ENCODE assay signal across 9 mouse cellular contexts in genomic region chr2:166691602-166692509, GRCm38 (mm10). TPM values are rescaled to one million over a fixed set of nuclear protein-coding genes. Genes with fewer than 3 reads are reported as not detected.
DNase-seq lines count a peak whose midpoint lies in the region; ATAC-seq and TF ChIP-seq lines count a peak whose summit lies in the region.
"Had no signal": no experiment of that assay in that cellular context is flagged by ENCODE, and none has a peak within 500 bp of the region (broad histone marks: within the 10 kb centered on the region; RNA-seq: fewer than 3 reads in every experiment).

No protein-coding gene starts in this region.

- peak; percentile 81 for ATAC-seq in forebrain, embryonic 15.5 days (replicated peaks)
- peak; percentile 86 for ATAC-seq in midbrain, postnatal 0 days (ENCODE audit: low FRiP score)
- ATAC-seq in intestine, embryonic 15.5 days = no peak

- H3K4me3 ChIP-seq in forebrain, embryonic 15.5 days = no peak overlapping the region
- H3K4me3 ChIP-seq in layer of hippocampus, adult 2 months = no peak overlapping the region
- no peak overlapping the region for H3K4me3 ChIP-seq in midbrain, postnatal 0 days (ENCODE audit: low read depth, low read length)
- H3K4me3 ChIP-seq in intestine, embryonic 15.5 days (replicated peaks) = no peak overlapping the region
- H3K4me3 ChIP-seq: myocyte had no signal

- H3K27ac ChIP-seq in forebrain, embryonic 15.5 days (replicated peaks) = peak overlapping the region; percentile 82
- peak overlapping the region; percentile 81 for H3K27ac ChIP-seq in layer of hippocampus, adult 2 months
- H3K27ac ChIP-seq in midbrain, postnatal 0 days (ENCODE audit: low read depth, low read length) = peak overlapping the region; percentile 68
- no peak overlapping the region for H3K27ac ChIP-seq in intestine, embryonic 15.5 days

- TF ChIP-seq CTCF in layer of hippocampus, adult 2 months (conservative IDR thresholded peaks at IDR 0.05) = peak; percentile 34
- no peak for TF ChIP-seq CTCF in midbrain, postnatal 0 days (IDR thresholded peaks at IDR 0.05)

- peak overlapping the region; percentile 1; the same call in 1 of the 2 replicates for H3K4me2 ChIP-seq in forebrain, embryonic 15.5 days (replicated peaks)
- H3K4me2 ChIP-seq in midbrain, postnatal 0 days (ENCODE audit: low read depth, low read length, poor library complexity, severe bottlenecking) = no peak overlapping the region
- no peak overlapping the region for H3K4me2 ChIP-seq in intestine, embryonic 15.5 days (replicated peaks)

- H3K4me1 ChIP-seq in forebrain, embryonic 15.5 days = peaks cover 35% of the 10 kb centered on the region
- peaks cover 3% of the 10 kb centered on the region; the same call in 1 of the 2 replicates for H3K4me1 ChIP-seq in midbrain, postnatal 0 days (ENCODE audit: insufficient read depth, low read length)
- no peaks in the 10 kb centered on the region for H3K4me1 ChIP-seq in intestine, embryonic 15.5 days (replicated peaks)

- 33% methylated on average over 23 of the region's 23 CpGs for WGBS in forebrain, embryonic 15.5 days
- 47% methylated on average over 23 of the region's 23 CpGs for WGBS in midbrain, postnatal 0 days
- 71% methylated on average over 23 of the region's 23 CpGs for WGBS in intestine, embryonic 15.5 days

- peak; percentile 73 for DNase-seq in layer of hippocampus, adult 11-12 months (ENCODE audit: low spot score)
- no peak for DNase-seq in layer of hippocampus, adult 9-10 months (ENCODE audit: low spot score)
- peak; percentile 48 to 69 for DNase-seq in layer of hippocampus, adult 2 months (ENCODE audit: low spot score in 2 of 2)
- DNase-seq in midbrain, postnatal 0 days (ENCODE audit: low spot score) = peak; percentile 83
- DNase-seq in kidney, adult 18-20 months = no peak
- DNase-seq in lung, adult 18-20 months = no peak

- H3K9me3 ChIP-seq in forebrain, embryonic 15.5 days = no peaks in the 10 kb centered on the region
- H3K9me3 ChIP-seq in midbrain, postnatal 0 days (ENCODE audit: low read length) = no peaks in the 10 kb centered on the region
- no peaks in the 10 kb centered on the region for H3K9me3 ChIP-seq in intestine, embryonic 15.5 days

- 0 out of 2 replicates have a peak, but pooled peaks cover 2% of the 10 kb centered on the region for H3K36me3 ChIP-seq in forebrain, embryonic 15.5 days
- no peaks in the 10 kb centered on the region for H3K36me3 ChIP-seq in midbrain, postnatal 0 days (ENCODE audit: insufficient read depth, low read length)
- H3K36me3 ChIP-seq in intestine, embryonic 15.5 days = peaks cover 6% of the 10 kb centered on the region; the same call in 1 of the 2 replicates

- H3K9ac ChIP-seq in forebrain, embryonic 15.5 days (replicated peaks) = peak overlapping the region; percentile 10; the same call in 1 of the 2 replicates
- H3K9ac ChIP-seq in midbrain, postnatal 0 days (replicated peaks; ENCODE audit: low read length, poor library complexity, severe bottlenecking) = no peak overlapping the region
- no peak overlapping the region for H3K9ac ChIP-seq in intestine, embryonic 15.5 days

- no peaks in the 10 kb centered on the region for H3K27me3 ChIP-seq in forebrain, embryonic 15.5 days
- no peaks in the 10 kb centered on the region for H3K27me3 ChIP-seq in midbrain, postnatal 0 days (ENCODE audit: insufficient read depth, low read length)
- no peaks in the 10 kb centered on the region for H3K27me3 ChIP-seq in intestine, embryonic 15.5 days (replicated peaks)

RNA-seq across cellular contexts. Expression of gene Prex1, which starts 21.8 kb away (rescaled TPM):
- 38.8 and 43.9 TPM in 2 replicates for polyA plus RNA-seq in forebrain, embryonic 15.5 days (2015; fragmentation: Nextera tagmentation; extraction: Ambion mirVana)
- total RNA-seq in layer of hippocampus, adult 2 months (2021) = 10 to 100 TPM; 69.9 to 71.3 TPM
- total RNA-seq in midbrain, postnatal 0 days (2014; rRNA removed) = 37.1 and 53.8 TPM in 2 replicates
- polyA plus RNA-seq in midbrain, postnatal 0 days (2015; fragmentation: Nextera tagmentation; extraction: Ambion mirVana) = 17.4 and 18.0 TPM in 2 replicates
- 9.6 and 10.6 TPM in 2 replicates for polyA plus RNA-seq in intestine, embryonic 15.5 days (2015; fragmentation: Nextera tagmentation; extraction: Ambion mirVana)

Comparison
In these comparisons a context has a peak if more than half of its experiments do, and no peak if none do; other contexts are left out.
1. DNase-seq: peak in layer of hippocampus, adult 11-12 months (single experiment), layer of hippocampus, adult 2 months (2 of 2) and midbrain, postnatal 0 days (single experiment); none in layer of hippocampus, adult 9-10 months (single experiment), kidney, adult 18-20 months (single experiment) and lung, adult 18-20 months (0 of 2).